ENCODE assay signal across 26 mouse cellular contexts in the genomic region with DNA sequence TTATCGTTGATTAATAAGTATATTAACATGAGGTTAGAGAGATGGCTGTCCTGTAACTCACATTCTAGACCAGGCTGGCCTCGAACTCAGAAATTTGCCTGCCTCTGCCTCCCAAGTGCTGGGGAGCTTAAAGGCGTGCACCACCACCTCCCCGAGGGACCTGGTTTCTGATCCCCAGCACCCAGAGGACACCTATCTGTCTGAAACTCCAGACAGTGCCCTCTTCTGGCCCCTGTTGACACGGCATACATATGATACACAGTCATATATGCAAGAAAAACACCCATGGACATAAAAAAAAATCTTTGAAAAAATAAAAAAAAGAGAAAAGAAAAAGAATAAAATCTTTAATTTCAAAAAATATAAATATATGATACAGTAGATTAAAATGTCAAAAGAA. TPM values are rescaled to one million over a fixed set of nuclear protein-coding genes. Genes with fewer than 3 reads are reported as not detected.
DNase-seq lines count a peak whose midpoint lies in the region; ATAC-seq and TF ChIP-seq lines count a peak whose summit lies in the region.
"Had no signal": no experiment of that assay in that cellular context is flagged by ENCODE, and none has a peak within 500 bp of the region (broad histone marks: within the 10 kb centered on the region; RNA-seq: fewer than 3 reads in every experiment).

No protein-coding gene starts in this region.

- no peak for DNase-seq in heart, adult 2 months
- DNase-seq in heart, postnatal 4 days, result no peak
- DNase-seq in 3T3-L1 (ENCODE audit: low read depth, low spot score), result peak; percentile 18
- DNase-seq in left cerebral cortex, adult 2 months (ENCODE audit: extremely low spot score in 1 of 2, low spot score in 2 of 2), result no peak
- DNase-seq in kidney, adult 11 months, result no peak
- no peak for DNase-seq in spleen, postnatal 14 days (ENCODE audit: low spot score in 2 of 2)
- DNase-seq: adrenal gland, postnatal 10 days; cerebellum, adult 2 months; cerebellum, postnatal 25 days; embryo, embryonic 11 days; gastrocnemius, adult 2 months; kidney, postnatal 25 days; layer of hippocampus, postnatal 36 days had no signal

- H3K9ac ChIP-seq in heart, adult 2 months (ENCODE audit: low read depth, low read length), result no peak overlapping the region
- no peak overlapping the region for H3K9ac ChIP-seq in ES-Bruce4 (ENCODE audit: low read depth, poor library complexity, severe bottlenecking)
- H3K9ac ChIP-seq: embryonic facial prominence, embryonic 13.5 days; forebrain, embryonic 13.5 days; hindbrain, embryonic 15.5 days; limb, embryonic 13.5 days; liver, embryonic 15.5 days; midbrain, embryonic 12.5 days; neural tube, embryonic 15.5 days had no signal

- no peaks in the 10 kb centered on the region for H3K9me3 ChIP-seq in ES-Bruce4 (replicated peaks; ENCODE audit: control insufficient read depth, insufficient read depth, low read length, poor library complexity, severe bottlenecking)
- H3K9me3 ChIP-seq: embryonic facial prominence, embryonic 13.5 days; forebrain, embryonic 13.5 days; G1E; heart, embryonic 10.5 days; hindbrain, embryonic 15.5 days; limb, embryonic 13.5 days; liver, embryonic 15.5 days; midbrain, embryonic 12.5 days; neural tube, embryonic 15.5 days had no signal

- H3K27me3 ChIP-seq in heart, adult 2 months (ENCODE audit: control insufficient read depth, insufficient read depth, low read length), result no peaks in the 10 kb centered on the region
- no peaks in the 10 kb centered on the region; the same call in 1 of the 2 replicates for H3K27me3 ChIP-seq in ES-Bruce4 (ENCODE audit: control insufficient read depth, insufficient read depth, low read length, poor library complexity, severe bottlenecking)
- H3K27me3 ChIP-seq: embryonic facial prominence, embryonic 13.5 days; forebrain, embryonic 13.5 days; hindbrain, embryonic 15.5 days; limb, embryonic 13.5 days; liver, embryonic 15.5 days; midbrain, embryonic 12.5 days; neural tube, embryonic 15.5 days had no signal

- intact Hi-C loops in heart, adult 2 months (cut with DNase I), result no loop called here
- intact Hi-C loops in left cerebral cortex, adult 2 months (cut with DNase I), result no loop called here

- no peak for TF ChIP-seq POLR2A in heart, adult 2 months (IDR thresholded peaks at IDR 0.05; ENCODE audit: insufficient read depth, low read depth, low read length)
- TF ChIP-seq POLR2A in ES-Bruce4 (IDR thresholded peaks at IDR 0.05; ENCODE audit: insufficient read depth, low read length), result no peak

- WGBS in heart, adult 2 months, result 91% methylated on average over 5 of the region's 5 CpGs

- H3K36me3 ChIP-seq in heart, adult 2 months (ENCODE audit: control insufficient read depth, insufficient read depth, low read length), result no peaks in the 10 kb centered on the region
- H3K36me3 ChIP-seq in ES-Bruce4 (ENCODE audit: control insufficient read depth, insufficient read depth, low read length, poor library complexity, severe bottlenecking), result no peaks in the 10 kb centered on the region
- H3K36me3 ChIP-seq: embryonic facial prominence, embryonic 13.5 days; G1E; heart, embryonic 10.5 days; hindbrain, embryonic 15.5 days; limb, embryonic 13.5 days; liver, embryonic 15.5 days; midbrain, embryonic 12.5 days; neural tube, embryonic 15.5 days had no signal

- H3K4me1 ChIP-seq in heart, adult 2 months (ENCODE audit: control insufficient read depth, insufficient read depth, low read length), result peaks cover 3% of the 10 kb centered on the region; the same call in 1 of the 2 replicates
- H3K4me1 ChIP-seq in ES-Bruce4 (ENCODE audit: control insufficient read depth, insufficient read depth, low read length), result no peaks in the 10 kb centered on the region
- H3K4me1 ChIP-seq: embryonic facial prominence, embryonic 13.5 days; forebrain, embryonic 13.5 days; hindbrain, embryonic 15.5 days; limb, embryonic 13.5 days; liver, embryonic 15.5 days; midbrain, embryonic 12.5 days; neural tube, embryonic 15.5 days had no signal

- TF ChIP-seq EP300 in heart, adult 2 months (IDR thresholded peaks at IDR 0.05; ENCODE audit: insufficient read depth, low read depth, low read length), result no peak
- no peak for TF ChIP-seq EP300 in ES-Bruce4 (IDR thresholded peaks at IDR 0.05; ENCODE audit: insufficient read depth, low read depth, low read length)

- no peak overlapping the region for H3K4me3 ChIP-seq in heart, adult 2 months
- H3K4me3 ChIP-seq in ES-Bruce4 (ENCODE audit: low read depth, low read length), result no peak overlapping the region
- H3K4me3 ChIP-seq in left cerebral cortex, adult 2 months, result no peak overlapping the region
- H3K4me3 ChIP-seq: embryonic facial prominence, embryonic 13.5 days; forebrain, embryonic 13.5 days; gastrocnemius, adult 2 months; heart, embryonic 10.5 days; hindbrain, embryonic 15.5 days; layer of hippocampus, adult 2 months; limb, embryonic 13.5 days; liver, embryonic 15.5 days; midbrain, embryonic 12.5 days; neural tube, embryonic 15.5 days had no signal

- H3K27ac ChIP-seq in heart, adult 2 months, result no peak overlapping the region
- no peak overlapping the region for H3K27ac ChIP-seq in ES-Bruce4 (ENCODE audit: insufficient read depth, low read length)
- no peak overlapping the region for H3K27ac ChIP-seq in left cerebral cortex, adult 2 months
- H3K27ac ChIP-seq: embryonic facial prominence, embryonic 13.5 days; forebrain, embryonic 13.5 days; gastrocnemius, adult 2 months; heart, embryonic 10.5 days; hindbrain, embryonic 15.5 days; layer of hippocampus, adult 2 months; limb, embryonic 13.5 days; liver, embryonic 15.5 days; midbrain, embryonic 12.5 days; neural tube, embryonic 15.5 days had no signal

- no peaks in the 10 kb centered on the region for H3K79me2 ChIP-seq in heart, adult 2 months (replicated peaks; ENCODE audit: control insufficient read depth, insufficient read depth, low read length)

- ATAC-seq in granulocyte monocyte progenitor cell, adult 5-6 weeks (replicated peaks; ENCODE audit: poor library complexity, severe bottlenecking), result peak; percentile 60
- ATAC-seq: forebrain, embryonic 13.5 days; lung, postnatal 0 days had no signal

- TF ChIP-seq CTCF in heart, adult 2 months (IDR thresholded peaks at IDR 0.05), result 0 out of 2 replicates have a peak, but pooled peaks have one; percentile 2
- TF ChIP-seq CTCF in ES-Bruce4 (IDR thresholded peaks at IDR 0.05; ENCODE audit: low read depth, low read length), result peak; percentile 18
- TF ChIP-seq CTCF in left cerebral cortex, adult 2 months (IDR thresholded peaks at IDR 0.05), result no peak

RNA-seq across cellular contexts. Expression of a gene that starts 8.7 kb away (rescaled TPM):
- 10 to 100 TPM; 84.1 to 90.6 TPM for total RNA-seq in heart, adult 2 months (2021)
- 33.2 and 56.4 TPM in 2 replicates for polyA plus RNA-seq in heart, adult 2 months (2012; rRNA removed)
- total RNA-seq in heart, postnatal 4 days (2021), result 10 to 100 TPM; 36.8 to 39.9 TPM
- polyA plus RNA-seq in ES-Bruce4 (2011; ENCODE audit: insufficient read depth, insufficient read length, low read depth, missing spikeins), result 1.6 and 2.1 TPM in 2 replicates
- 11.1 and 14.7 TPM in 2 replicates for total RNA-seq in granulocyte monocyte progenitor cell, adult 5-6 weeks (2014; fragmentation: Nextera tagmentation)
- total RNA-seq in granulocyte monocyte progenitor cell, adult 5-6 weeks (2017), result 6.2 and 10.2 TPM in 2 replicates
- total RNA-seq in left cerebral cortex, adult 2 months (2021), result 10 to 100 TPM; 10.6 to 11.3 TPM
- polyA plus RNA-seq: G1E had no signal

RNA-seq across cellular contexts. Expression of a gene that starts 22.8 kb away (rescaled TPM):
- total RNA-seq in heart, adult 2 months (2021), result 10 to 100 TPM; 24.8 to 33.6 TPM
- polyA plus RNA-seq in heart, adult 2 months (2012; rRNA removed), result 14.4 and 19.9 TPM in 2 replicates
- total RNA-seq in heart, postnatal 4 days (2021), result 10 to 100 TPM; 35.0 to 37.7 TPM
- 43.3 and 45.0 TPM in 2 replicates for polyA plus RNA-seq in ES-Bruce4 (2011; ENCODE audit: insufficient read depth, insufficient read length, low read depth, missing spikeins)
- 32.5 and 49.6 TPM in 2 replicates for total RNA-seq in granulocyte monocyte progenitor cell, adult 5-6 weeks (2014; fragmentation: Nextera tagmentation)
- total RNA-seq in granulocyte monocyte progenitor cell, adult 5-6 weeks (2017), result 27.4 and 28.2 TPM in 2 replicates
- total RNA-seq in left cerebral cortex, adult 2 months (2021), result 10 to 100 TPM; 54.5 to 59.7 TPM

RNA-seq across cellular contexts. Expression of a gene that starts 36.1 kb away (rescaled TPM):
- 10 to 100 TPM; 29.9 to 35.0 TPM for total RNA-seq in heart, adult 2 months (2021)
- 18.5 and 26.9 TPM in 2 replicates for polyA plus RNA-seq in heart, adult 2 months (2012; rRNA removed)
- total RNA-seq in heart, postnatal 4 days (2021), result 10 to 100 TPM; 33.9 to 35.3 TPM
- 127 TPM in 2 replicates for polyA plus RNA-seq in ES-Bruce4 (2011; ENCODE audit: insufficient read depth, insufficient read length, low read depth, missing spikeins)
- 77.2 and 95.6 TPM in 2 replicates for total RNA-seq in granulocyte monocyte progenitor cell, adult 5-6 weeks (2014; fragmentation: Nextera tagmentation)
- total RNA-seq in granulocyte monocyte progenitor cell, adult 5-6 weeks (2017), result 77.1 and 82.4 TPM in 2 replicates
- 10 to 100 TPM; 37.5 to 40.1 TPM for total RNA-seq in left cerebral cortex, adult 2 months (2021)
